Mouse (Mus musculus) heart, embryonic 14.5 days (tissue): ENCODE measurements around the gene Trim42. TPM values are rescaled to one million over a fixed set of nuclear protein-coding genes. Genes with fewer than 3 reads are reported as not detected.

ENCODE experiments used
- ATAC-seq: fragments of 200-750 bp; cut with Nextera tagmentation; 2 replicates; pipeline ENCODE4 v1.8.0; 2017; ENCODE audit warnings: low read depth, moderate TSS enrichment; ENCODE audit not compliant: insufficient number of reproducible peaks, insufficient read depth, low FRiP score
- H3K27ac ChIP-seq, 2 experiments: fragments of 200-500 bp in 1 of 2; fragments of 300-500 bp in 1 of 2; sonication (generic) in 1 of 2; replicated peaks in 1 of 2; 2 replicates each; pipeline ENCODE4 v1.5.1; 2012 to 2014; ENCODE audit warnings: low read depth in 2 of 2, low read length in 2 of 2, control low read depth in 1 of 2, mild to moderate bottlenecking in 1 of 2, mixed read lengths in 1 of 2; ENCODE audit not compliant: control insufficient read depth in 1 of 2, insufficient read depth in 1 of 2
- H3K27me3 ChIP-seq: fragments of 300-500 bp; sonication (generic); 2 replicates; pipeline ENCODE4 v1.6.1; 2014; ENCODE audit warnings: mild to moderate bottlenecking, low read length, control low read depth; ENCODE audit not compliant: control insufficient read depth, insufficient read depth
- H3K36me3 ChIP-seq: fragments of 300-500 bp; sonication (generic); 2 replicates; pipeline ENCODE4 v1.6.1; 2014; ENCODE audit warnings: mild to moderate bottlenecking, control low read depth, low read length, mixed read lengths; ENCODE audit not compliant: control insufficient read depth, insufficient read depth
- H3K4me1 ChIP-seq, 2 experiments: fragments of 200-500 bp in 1 of 2; fragments of 300-500 bp in 1 of 2; sonication (generic) in 1 of 2; 2 replicates each; pipeline ENCODE4 v1.6.1; 2012 to 2014; ENCODE audit warnings: low read length in 2 of 2, control low read depth in 1 of 2, mixed read lengths in 1 of 2; ENCODE audit not compliant: control insufficient read depth in 2 of 2, insufficient read depth in 2 of 2
- H3K4me2 ChIP-seq: fragments of 300-500 bp; sonication (generic); 2 replicates; pipeline ENCODE4 v1.6.1; 2014; ENCODE audit warnings: mild to moderate bottlenecking, low read length
- H3K4me3 ChIP-seq, 2 experiments: fragments of 200-500 bp in 1 of 2; fragments of 300-500 bp in 1 of 2; sonication (generic) in 1 of 2; 2 replicates each; pipeline ENCODE4 v1.5.1; 2012 to 2014; ENCODE audit warnings: low read length in 2 of 2, mild to moderate bottlenecking in 2 of 2, control low read depth in 1 of 2, low read depth in 1 of 2, moderate library complexity in 1 of 2; ENCODE audit not compliant: control insufficient read depth in 1 of 2, insufficient read depth in 1 of 2
- H3K9ac ChIP-seq: fragments of 300-500 bp; sonication (generic); 2 replicates; pipeline ENCODE4 v1.6.1; 2014; ENCODE audit warnings: mild to moderate bottlenecking, low read length
- H3K9me3 ChIP-seq: fragments of 300-500 bp; sonication (generic); 2 replicates; pipeline ENCODE4 v1.6.1; 2016; ENCODE audit warnings: low read length, control low read depth; ENCODE audit not compliant: control insufficient read depth
- WGBS: fragments of 180-500 bp; shearing (Covaris S2); extraction: QIAGEN DNeasy Blood & Tissue Kit; methylation state at CpG from one replicate; pipeline ENCODE4 v1.1.7; 2014; 5-methylcytosine and 5-hydroxymethylcytosine counted together
- polyA plus RNA-seq: library from polyadenylated mRNA; unstranded; fragments of >200 nt; fragmentation: Nextera tagmentation; extraction: Ambion mirVana; gene quantifications from 2 replicates; pipeline ENCODE4 v1.2.1, GENCODE M21; 2014

Trim42 gene
- polyA plus RNA-seq, result not detected in 2 replicates

DNA sequence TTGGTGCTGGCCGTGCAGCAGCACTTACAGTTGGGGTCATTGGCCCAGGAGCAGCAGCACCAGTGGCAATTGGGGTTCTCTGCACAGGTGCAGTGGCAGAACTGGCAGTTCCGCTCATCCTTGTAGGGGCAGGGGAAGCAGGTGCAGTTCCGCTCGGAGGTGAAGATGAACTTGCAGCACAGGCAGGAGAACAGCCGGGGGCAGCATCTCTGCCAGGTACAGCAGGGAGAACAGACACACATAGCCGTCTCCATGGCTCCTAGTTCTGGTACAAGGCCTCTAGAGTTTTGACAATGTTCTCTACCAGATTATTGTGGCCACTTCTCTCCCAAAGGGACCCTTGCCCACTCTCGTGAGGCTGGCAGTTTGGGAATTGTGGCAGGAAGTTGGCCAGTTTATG, at the start of gene Trim42:
TSS of gene Trim42 (minus strand) at position 368 of the 400 bp plus-strand sequence.
- WGBS, result 81% methylated on average over 7 of the region's 7 CpGs
- ATAC-seq, result no peak

DNA sequence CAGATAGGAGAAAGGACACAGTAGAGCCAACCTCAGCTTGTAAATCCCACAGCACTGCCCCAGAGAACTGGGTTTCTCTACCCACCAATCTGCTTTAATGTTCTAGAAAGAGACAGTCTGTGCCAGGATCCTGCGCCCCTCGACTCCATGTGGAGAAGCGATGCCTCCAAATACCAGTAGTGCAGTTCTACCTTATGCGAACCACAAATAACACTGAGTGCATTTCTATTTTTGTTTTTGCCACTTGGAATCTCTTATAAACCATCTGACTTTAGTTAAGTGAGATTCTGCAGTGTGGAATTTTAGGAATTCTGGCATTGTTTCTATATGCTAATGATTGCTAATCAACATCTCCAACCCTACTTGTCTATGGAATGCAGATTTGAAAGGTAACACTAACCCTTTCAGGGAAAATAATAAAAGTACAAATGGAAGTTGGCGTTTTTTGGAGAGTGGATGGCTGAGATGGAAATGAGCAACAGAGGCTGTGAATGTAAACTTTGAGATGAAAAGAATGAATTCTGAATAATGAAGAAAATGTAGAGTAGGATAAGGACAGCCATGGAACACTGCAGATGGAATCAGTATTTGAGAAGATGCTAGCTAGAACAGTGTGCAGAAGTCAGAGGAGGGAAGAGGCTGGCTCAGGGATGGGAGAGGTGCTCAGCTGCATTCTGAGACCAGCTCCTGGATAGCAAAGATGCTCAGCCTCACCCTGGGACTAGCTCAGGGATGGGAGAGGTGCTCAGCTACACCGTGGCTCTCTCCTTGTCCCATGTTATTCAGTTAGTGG, 45.3 kb upstream of the Trim42 start:
- no peak overlapping the region for H3K4me2 ChIP-seq
- H3K36me3 ChIP-seq, result no peaks in the 10 kb centered on the region
- no peaks in the 10 kb centered on the region for H3K9me3 ChIP-seq
- H3K27ac ChIP-seq, result no peak overlapping the region
- no peaks in the 10 kb centered on the region for H3K4me1 ChIP-seq
- no peak for ATAC-seq
- H3K9ac ChIP-seq, result no peak overlapping the region
- no peak overlapping the region for H3K4me3 ChIP-seq
- no peaks in the 10 kb centered on the region for H3K27me3 ChIP-seq
- WGBS, result 72% methylated on average over 6 of the region's 6 CpGs

More for the DNA sequence above, at the start of gene Trim42:
- Histone ChIP-seq H3K4me1 (no peaks in the 10 kb centered on the region), H3K9ac (no peak within 1 kb of the TSS), H3K27me3 (no peaks in the 10 kb centered on the region), H3K4me3 (no peak within 1 kb of the TSS), H3K36me3 (no peaks in the 10 kb centered on the region), H3K9me3 (no peaks in the 10 kb centered on the region), H3K4me2 (no peak within 1 kb of the TSS), H3K27ac (no peak within 1 kb of the TSS)

GRCm38 (mm10) chr9:97408142-97408541, 38.4 kb upstream of the Trim42 start:
- no peak for ATAC-seq
- no peak overlapping the region for H3K4me3 ChIP-seq
- no peaks in the 10 kb centered on the region for H3K27me3 ChIP-seq
- no peaks in the 10 kb centered on the region for H3K4me1 ChIP-seq
- H3K36me3 ChIP-seq, result no peaks in the 10 kb centered on the region
- H3K4me2 ChIP-seq, result no peak overlapping the region
- no peak overlapping the region for H3K9ac ChIP-seq
- H3K27ac ChIP-seq, result no peak overlapping the region
- H3K9me3 ChIP-seq, result no peaks in the 10 kb centered on the region
- WGBS, result 72% methylated on average over 2 of the region's 2 CpGs

DNA sequence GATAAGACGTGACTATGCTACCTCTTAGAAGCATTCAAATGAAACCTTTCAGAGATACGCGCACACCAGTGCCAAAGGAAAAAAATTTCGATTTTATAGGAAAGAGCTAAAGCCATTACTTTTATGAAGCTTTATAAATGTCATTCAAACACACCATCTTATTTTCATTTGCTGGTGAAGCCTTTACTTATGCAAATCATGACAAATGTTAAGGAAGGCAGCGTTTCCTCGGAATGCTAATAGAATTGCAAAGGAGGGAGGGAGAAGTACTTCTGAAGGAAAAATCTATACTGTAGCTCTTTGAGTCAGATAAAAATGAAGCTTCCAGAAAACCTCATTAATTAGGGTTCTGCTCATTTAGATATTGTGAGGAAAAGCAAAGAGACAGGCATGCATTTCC, 13.3 kb downstream of the Trim42 start:
- H3K4me3 ChIP-seq, result no peak overlapping the region
- H3K9ac ChIP-seq, result no peak overlapping the region
- H3K4me2 ChIP-seq, result no peak overlapping the region
- no peaks in the 10 kb centered on the region for H3K36me3 ChIP-seq
- H3K27ac ChIP-seq, result no peak overlapping the region
- ATAC-seq, result no peak
- no peaks in the 10 kb centered on the region for H3K9me3 ChIP-seq
- H3K4me1 ChIP-seq, result no peaks in the 10 kb centered on the region
- no peaks in the 10 kb centered on the region for H3K27me3 ChIP-seq
- WGBS, result 73% methylated on average over 6 of the region's 6 CpGs

GRCm38 (mm10) chr9:97344767-97345297, 24.9 kb downstream of the Trim42 start:
- no peaks in the 10 kb centered on the region for H3K27me3 ChIP-seq
- H3K4me3 ChIP-seq, result no peak overlapping the region
- 60% methylated on average over 12 of the region's 12 CpGs for WGBS
- no peak overlapping the region for H3K4me2 ChIP-seq
- no peaks in the 10 kb centered on the region for H3K4me1 ChIP-seq
- no peak overlapping the region for H3K27ac ChIP-seq
- H3K36me3 ChIP-seq, result no peaks in the 10 kb centered on the region
- no peak overlapping the region for H3K9ac ChIP-seq
- H3K9me3 ChIP-seq, result no peaks in the 10 kb centered on the region
- no peak for ATAC-seq

DNA sequence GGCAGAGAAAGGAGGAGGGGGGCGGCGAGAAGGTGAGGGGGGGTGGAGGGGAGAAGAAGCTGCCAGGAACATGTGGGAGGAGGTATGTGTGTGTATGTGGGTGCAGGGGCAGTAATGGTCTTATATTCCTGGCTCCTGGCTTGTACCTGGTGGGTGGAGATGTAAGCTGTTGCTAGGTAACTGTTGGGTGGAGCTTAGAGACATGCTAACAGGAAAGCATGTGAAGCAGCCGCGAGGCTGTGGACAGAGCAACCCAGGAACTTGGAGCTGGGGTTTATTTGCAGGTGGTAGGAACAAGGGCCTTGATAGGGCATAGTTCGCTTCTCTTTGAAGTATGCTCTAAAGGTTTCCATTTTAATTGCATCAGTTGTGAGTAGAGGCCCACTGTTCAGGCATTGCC, 28.0 kb downstream of the Trim42 start:
- H3K9ac ChIP-seq, result no peak overlapping the region
- no peak for ATAC-seq
- WGBS, result 62% methylated on average over 5 of the region's 5 CpGs

DNA sequence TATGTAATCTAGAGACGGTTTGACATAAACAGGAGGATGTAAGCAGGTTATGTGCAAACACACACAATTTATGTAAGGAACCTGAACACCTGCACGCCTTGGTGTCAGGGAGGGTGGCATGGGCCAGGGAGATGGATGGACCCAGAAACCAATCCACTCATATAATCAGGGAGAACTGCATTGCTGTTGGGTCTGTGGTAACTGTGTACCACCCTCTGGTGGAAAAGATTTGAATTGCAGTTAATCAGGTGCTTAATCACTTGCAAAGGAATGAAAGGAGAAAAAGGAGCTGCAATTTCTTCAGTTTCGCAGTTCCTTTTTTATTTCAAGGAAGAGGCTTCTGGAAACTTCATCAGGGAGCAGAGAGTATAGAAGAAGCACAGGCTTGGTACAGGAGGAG, 46.9 kb downstream of the Trim42 start:
- 53% methylated on average over 3 of the region's 3 CpGs for WGBS

More for the DNA sequence above, 28.0 kb downstream of the Trim42 start:
- Histone ChIP-seq H3K36me3 (no peaks in the 10 kb centered on the region), H3K27ac (no peak overlapping the region), H3K4me3 (no peak overlapping the region), H3K4me2 (no peak overlapping the region), H3K27me3 (no peaks in the 10 kb centered on the region), H3K4me1 (no peaks in the 10 kb centered on the region), H3K9me3 (no peaks in the 10 kb centered on the region)

More for the DNA sequence above, 46.9 kb downstream of the Trim42 start:
- Histone ChIP-seq H3K4me1 (no peaks in the 10 kb centered on the region), H3K4me2 (no peak overlapping the region), H3K27me3 (no peaks in the 10 kb centered on the region), H3K4me3 (no peak overlapping the region), H3K36me3 (no peaks in the 10 kb centered on the region), H3K9me3 (no peaks in the 10 kb centered on the region), H3K27ac (no peak overlapping the region), H3K9ac (no peak overlapping the region)
- ATAC-seq, result no peak
